Mouse (Mus musculus) gastrocnemius, adult 18-20 months (tissue): ENCODE data around the gene Bcat2. TPM values are rescaled to one million over a fixed set of nuclear protein-coding genes. Genes with fewer than 3 reads are reported as not detected.
"Not testable (repeated sequence)": the region's sequence is repeated elsewhere in the genome, so short reads cannot be mapped to it uniquely, and the experiment has no call there.

Experiments used
- DNase-seq: peaks from one replicate; pipeline ENCODE4 v3.0.0; 2021; ENCODE audit warnings: low spot score
- long read RNA-seq, 2 experiments: library from polyadenylated mRNA; stranded (forward); transcript quantifications; one replicate each; pipeline ENCODE4 v2.0.0; 2021
- total RNA-seq, 2 experiments: library from RNA; stranded (reverse); gene quantifications; 2 replicates each; pipeline ENCODE4 v1.2.3; 2021

The Bcat2 gene
- total RNA-seq: 10 to 100 TPM; 95.0 to 98.1 TPM
- long read RNA-seq, experiment 1, transcript Bcat2-201 (11 exons, 1,772 nt): major isoform, 56 of 68 reads
- long read RNA-seq, experiment 1, partial matches to known transcripts: 8 of 68 reads
- long read RNA-seq, experiment 1, other reads (novel, unspliced or antisense): 4 of 68 reads
- long read RNA-seq, experiment 2, transcript Bcat2-201 (11 exons, 1,772 nt): major isoform, 65 of 78 reads
- long read RNA-seq, experiment 2, partial matches to known transcripts: 10 of 78 reads
- long read RNA-seq, experiment 2, other reads (novel, unspliced or antisense): 3 of 78 reads

GRCm38 (mm10) chr7:45570103-45570741 lies at the start of gene Bcat2:
TSS of gene Bcat2 (plus strand) at chr7:45570153.
- peak; percentile 76 for DNase-seq

- DNase-seq: no peak
Observed at GRCm38 (mm10) chr7:45520605-45521004, 49.3 kb upstream of the Bcat2 start.

- DNase-seq: peak; percentile 91
Observed at GRCm38 (mm10) chr7:45521728-45522184, 48.2 kb upstream of the Bcat2 start.

GRCm38 (mm10) chr7:45522194-45522752 lies 47.7 kb upstream of the Bcat2 start:
- DNase-seq: no peak

- no peak for DNase-seq
Observed at GRCm38 (mm10) chr7:45522957-45523676, 46.8 kb upstream of the Bcat2 start.

- DNase-seq: no peak
Observed at GRCm38 (mm10) chr7:45523678-45524170, 46.2 kb upstream of the Bcat2 start.

- peak; percentile 53 for DNase-seq
Observed at GRCm38 (mm10) chr7:45524841-45525621, 44.9 kb upstream of the Bcat2 start.

- DNase-seq: peak; percentile 98
Observed at GRCm38 (mm10) chr7:45525809-45526473, 44.0 kb upstream of the Bcat2 start, which contains the start of the genes Ppp1r15a and Plekha4. TSS of gene Ppp1r15a (minus strand) at chr7:45526268. TSS of gene Plekha4 (plus strand) at chr7:45526330.

- DNase-seq: no peak
Observed at GRCm38 (mm10) chr7:45526474-45527120, 43.4 kb upstream of the Bcat2 start.

- not testable (repeated sequence) for DNase-seq
Observed at GRCm38 (mm10) chr7:45527169-45527568, 42.8 kb upstream of the Bcat2 start.

GRCm38 (mm10) chr7:45529461-45529860 lies 40.5 kb upstream of the Bcat2 start:
- DNase-seq: no peak

- no peak for DNase-seq
Observed at GRCm38 (mm10) chr7:45530643-45531042, 39.3 kb upstream of the Bcat2 start.

GRCm38 (mm10) chr7:45535676-45536075 lies 34.3 kb upstream of the Bcat2 start:
- no peak for DNase-seq

GRCm38 (mm10) chr7:45537602-45538001 lies 32.4 kb upstream of the Bcat2 start:
- DNase-seq: no peak

- DNase-seq: peak; percentile 60
Observed at GRCm38 (mm10) chr7:45538163-45539041, 31.6 kb upstream of the Bcat2 start.

GRCm38 (mm10) chr7:45539095-45539494 lies 30.9 kb upstream of the Bcat2 start:
- DNase-seq: no peak

GRCm38 (mm10) chr7:45540213-45540612 lies 29.7 kb upstream of the Bcat2 start:
- DNase-seq: no peak

- no peak for DNase-seq
Observed at GRCm38 (mm10) chr7:45544525-45544924, 25.4 kb upstream of the Bcat2 start.
